ENCODE assay signal across 8 mouse cellular contexts in genomic region chr9:65196738-65197569, GRCm38 (mm10). TPM values are rescaled to one million over a fixed set of nuclear protein-coding genes. Genes with fewer than 3 reads are reported as not detected.
DNase-seq lines count a peak whose midpoint lies in the region; ATAC-seq and TF ChIP-seq lines count a peak whose summit lies in the region.

No protein-coding gene starts in this region.

- H3K36me3 ChIP-seq in embryonic facial prominence, embryonic 15.5 days = no peaks in the 10 kb centered on the region
- H3K36me3 ChIP-seq in limb, embryonic 14.5 days (ENCODE audit: control insufficient read depth, insufficient read depth, low read length) = no peaks in the 10 kb centered on the region
- no peaks in the 10 kb centered on the region for H3K36me3 ChIP-seq in midbrain, embryonic 16.5 days (ENCODE audit: control insufficient read depth, insufficient read depth, low read length)
- H3K36me3 ChIP-seq in spleen, adult 2 months (ENCODE audit: control insufficient read depth, insufficient read depth, low read length) = no peaks in the 10 kb centered on the region

- no peak overlapping the region for H3K9ac ChIP-seq in embryonic facial prominence, embryonic 15.5 days
- H3K9ac ChIP-seq in limb, embryonic 14.5 days (ENCODE audit: low read depth, low read length, severe bottlenecking) = peak overlapping the region; percentile 43
- H3K9ac ChIP-seq in midbrain, embryonic 16.5 days (ENCODE audit: low read depth, low read length) = peak overlapping the region; percentile 38; the same call in 1 of the 2 replicates

- peak overlapping the region; percentile 25 for H3K4me2 ChIP-seq in embryonic facial prominence, embryonic 15.5 days (replicated peaks)
- H3K4me2 ChIP-seq in limb, embryonic 14.5 days (replicated peaks; ENCODE audit: low read depth, low read length, severe bottlenecking) = peak overlapping the region; percentile 36
- H3K4me2 ChIP-seq in midbrain, embryonic 16.5 days (ENCODE audit: low read length) = peak overlapping the region; percentile 43

- H3K4me3 ChIP-seq in embryonic facial prominence, embryonic 15.5 days (replicated peaks) = peak overlapping the region; percentile 29; the same call in 1 of the 2 replicates
- H3K4me3 ChIP-seq in limb, embryonic 14.5 days (replicated peaks; ENCODE audit: low read length) = peak overlapping the region; percentile 21; the same call in 1 of the 2 replicates
- H3K4me3 ChIP-seq in midbrain, embryonic 16.5 days (ENCODE audit: low read depth, low read length) = peak overlapping the region; percentile 18
- H3K4me3 ChIP-seq in spleen, adult 2 months (ENCODE audit: extremely low read depth, insufficient read depth, insufficient read length) = no peak overlapping the region

- no peaks in the 10 kb centered on the region for H3K27me3 ChIP-seq in embryonic facial prominence, embryonic 15.5 days
- H3K27me3 ChIP-seq in limb, embryonic 14.5 days (ENCODE audit: control insufficient read depth, insufficient read depth, low read length) = no peaks in the 10 kb centered on the region
- no peaks in the 10 kb centered on the region for H3K27me3 ChIP-seq in midbrain, embryonic 16.5 days (ENCODE audit: control insufficient read depth, insufficient read depth, low read depth, low read length)
- no peaks in the 10 kb centered on the region for H3K27me3 ChIP-seq in spleen, adult 2 months (ENCODE audit: control insufficient read depth, insufficient read depth, low read length)

- no peaks in the 10 kb centered on the region for H3K9me3 ChIP-seq in embryonic facial prominence, embryonic 15.5 days (replicated peaks)
- H3K9me3 ChIP-seq in limb, embryonic 14.5 days (ENCODE audit: control insufficient read depth, low read length) = no peaks in the 10 kb centered on the region
- H3K9me3 ChIP-seq in midbrain, embryonic 16.5 days (replicated peaks; ENCODE audit: control insufficient read depth, low read length, poor library complexity, severe bottlenecking) = no peaks in the 10 kb centered on the region

- peak; percentile 97 for DNase-seq in 416B (ENCODE audit: low read depth)
- DNase-seq in adrenal gland, postnatal 4 days (ENCODE audit: low spot score in 2 of 2) = peak; percentile 93 to 96
- DNase-seq in heart, adult 9 months (ENCODE audit: low spot score in 2 of 2) = peak; percentile 82 to 95
- peak; percentile 98 for DNase-seq in kidney, adult 9 months
- DNase-seq in limb, embryonic 14.5 days (ENCODE audit: low spot score) = peak; percentile 91
- peak; percentile 84 to 92 for DNase-seq in spleen, adult 2 months (ENCODE audit: low read depth in 1 of 2, low spot score in 2 of 2)

- 16% methylated on average over 26 of the region's 26 CpGs for WGBS in embryonic facial prominence, embryonic 15.5 days
- WGBS in limb, embryonic 14.5 days = 16% methylated on average over 26 of the region's 26 CpGs
- WGBS in midbrain, embryonic 16.5 days = 19% methylated on average over 26 of the region's 26 CpGs
- WGBS in spleen, adult 2 months = 15% methylated on average over 26 of the region's 26 CpGs

- peak overlapping the region; percentile 93 for H3K27ac ChIP-seq in embryonic facial prominence, embryonic 15.5 days (replicated peaks)
- H3K27ac ChIP-seq in limb, embryonic 14.5 days (replicated peaks; ENCODE audit: low read depth, low read length) = peak overlapping the region; percentile 65
- H3K27ac ChIP-seq in midbrain, embryonic 16.5 days (ENCODE audit: low read length) = peak overlapping the region; percentile 75
- H3K27ac ChIP-seq in spleen, adult 2 months (ENCODE audit: insufficient read depth, low read length) = peak overlapping the region; percentile 90; the same call in 1 of the 2 replicates

- TF ChIP-seq POLR2A in limb, embryonic 14.5 days (IDR thresholded peaks at IDR 0.05; ENCODE audit: borderline replicate concordance, extremely low read depth, insufficient read depth, insufficient read length) = no peak
- TF ChIP-seq POLR2A in spleen, adult 2 months (IDR thresholded peaks at IDR 0.05; ENCODE audit: low read depth, low read length) = no peak

- peaks cover 27% of the 10 kb centered on the region for H3K4me1 ChIP-seq in embryonic facial prominence, embryonic 15.5 days
- H3K4me1 ChIP-seq in limb, embryonic 14.5 days (ENCODE audit: control insufficient read depth, insufficient read depth, low read length) = peaks cover 10% of the 10 kb centered on the region
- H3K4me1 ChIP-seq in midbrain, embryonic 16.5 days (ENCODE audit: control insufficient read depth, insufficient read depth, low read length) = peaks cover 16% of the 10 kb centered on the region
- H3K4me1 ChIP-seq in spleen, adult 2 months (ENCODE audit: control insufficient read depth, insufficient read depth, insufficient read length) = peaks cover 16% of the 10 kb centered on the region; the same call in 1 of the 2 replicates

- ATAC-seq in embryonic facial prominence, embryonic 15.5 days (ENCODE audit: insufficient number of reproducible peaks, low FRiP score, low TSS enrichment, low read depth) = peak; percentile 81
- ATAC-seq in limb, embryonic 14.5 days (ENCODE audit: low FRiP score, low read depth) = peak; percentile 82
- peak; percentile 77 for ATAC-seq in midbrain, embryonic 16.5 days

- peak; percentile 86 for TF ChIP-seq CTCF in spleen, adult 2 months (IDR thresholded peaks at IDR 0.05; ENCODE audit: extremely low read depth, insufficient read depth, insufficient read length, insufficient replicate concordance)

RNA-seq across cellular contexts. Expression of gene Parp16, which starts 1.8 kb away (rescaled TPM):
- 10 to 100 TPM; 23.2 to 27.0 TPM for total RNA-seq in adrenal gland, postnatal 4 days (2021)
- 7.5 and 8.9 TPM in 2 replicates for polyA plus RNA-seq in embryonic facial prominence, embryonic 15.5 days (2015; fragmentation: Nextera tagmentation; extraction: Ambion mirVana)
- polyA plus RNA-seq in limb, embryonic 14.5 days (2012; rRNA removed) = 7.6 and 8.3 TPM in 2 replicates
- polyA plus RNA-seq in limb, embryonic 14.5 days (2014; fragmentation: Nextera tagmentation; extraction: Ambion mirVana) = 6.5 and 7.6 TPM in 2 replicates
- 8.5 and 9.0 TPM in 2 replicates for polyA plus RNA-seq in midbrain, embryonic 16.5 days (2015; fragmentation: Nextera tagmentation; extraction: Ambion mirVana)
- polyA plus RNA-seq in spleen, adult 2 months (2012; rRNA removed) = 7.4 and 9.1 TPM in 2 replicates

RNA-seq across cellular contexts. Expression of gene Igdcc3, which starts 56.0 kb away (rescaled TPM):
- 1 to 10 TPM; 2.2 to 3.6 TPM for total RNA-seq in adrenal gland, postnatal 4 days (2021)
- 1.5 and 2.3 TPM in 2 replicates for polyA plus RNA-seq in embryonic facial prominence, embryonic 15.5 days (2015; fragmentation: Nextera tagmentation; extraction: Ambion mirVana)
- 1.2 and 1.4 TPM in 2 replicates for polyA plus RNA-seq in limb, embryonic 14.5 days (2012; rRNA removed)
- polyA plus RNA-seq in limb, embryonic 14.5 days (2014; fragmentation: Nextera tagmentation; extraction: Ambion mirVana) = 1.0 and 1.1 TPM in 2 replicates
- 8.7 and 9.1 TPM in 2 replicates for polyA plus RNA-seq in midbrain, embryonic 16.5 days (2015; fragmentation: Nextera tagmentation; extraction: Ambion mirVana)
- 0.27 and 0.30 TPM in 2 replicates for polyA plus RNA-seq in spleen, adult 2 months (2012; rRNA removed)
